Mouse (Mus musculus): ENCODE measurements around the gene Atp5j.

- TF ChIP-seq POLR2A (IDR thresholded peaks at IDR 0.05; ENCODE audit: borderline replicate concordance, insufficient read depth, low read length), result no peak
- TF ChIP-seq CTCF (IDR thresholded peaks at IDR 0.05; ENCODE audit: borderline replicate concordance, insufficient read depth, low read depth, low read length), result no peak
Observed at GRCm38 (mm10) chr16:84838576-84838975, 3.2 kb upstream of the Atp5j start.

Measured in cerebellum, adult 2 months (tissue).